Mouse (Mus musculus) kidney, embryonic 14.5 days (tissue): ENCODE results near the gene Dmc1. TPM values are rescaled to one million over a fixed set of nuclear protein-coding genes. Genes with fewer than 3 reads are reported as not detected.
A peak's percentile ranks its signal among the peaks of the same experiment; 100 is the strongest.

Experiments used
- ATAC-seq: fragments of 200-750 bp; cut with Nextera tagmentation; 2 replicates; pipeline ENCODE4 v1.8.0; 2017; ENCODE audit warnings: moderate number of reproducible peaks, mild to moderate bottlenecking, moderate TSS enrichment, moderate library complexity; ENCODE audit not compliant: low FRiP score, low TSS enrichment
- H3K27ac ChIP-seq: fragments of 300-500 bp; sonication (generic); 2 replicates; pipeline ENCODE4 v1.5.1; 2014; ENCODE audit warnings: low read depth, mild to moderate bottlenecking, low read length, moderate library complexity, mixed read lengths
- H3K27me3 ChIP-seq: fragments of 300-500 bp; sonication (generic); 2 replicates; pipeline ENCODE4 v1.6.1; 2014; ENCODE audit warnings: mild to moderate bottlenecking, low read length; ENCODE audit not compliant: control insufficient read depth, insufficient read depth
- H3K36me3 ChIP-seq: fragments of 300-500 bp; sonication (generic); 2 replicates; pipeline ENCODE4 v1.6.1; 2014; ENCODE audit warnings: low read length, mixed read lengths; ENCODE audit not compliant: control insufficient read depth, insufficient read depth
- H3K4me1 ChIP-seq: fragments of 300-500 bp; sonication (generic); 2 replicates; pipeline ENCODE4 v1.6.1; 2014; ENCODE audit warnings: low read length, mixed read lengths; ENCODE audit not compliant: control insufficient read depth, insufficient read depth
- H3K4me2 ChIP-seq: fragments of 300-500 bp; sonication (generic); replicated peaks from 2 replicates; pipeline ENCODE4 v1.6.1; 2014; ENCODE audit warnings: low read depth, mild to moderate bottlenecking, low read length
- H3K4me3 ChIP-seq: fragments of 300-500 bp; sonication (generic); 2 replicates; pipeline ENCODE4 v1.5.1; 2014; ENCODE audit warnings: mild to moderate bottlenecking, low read length
- H3K9ac ChIP-seq: fragments of 300-500 bp; sonication (generic); 2 replicates; pipeline ENCODE4 v1.6.1; 2014; ENCODE audit warnings: low read depth, mild to moderate bottlenecking, low read length, moderate library complexity
- H3K9me3 ChIP-seq: fragments of 300-500 bp; sonication (generic); 2 replicates; pipeline ENCODE4 v1.6.1; 2016; ENCODE audit warnings: low read length; ENCODE audit not compliant: control insufficient read depth
- whole genome bisulfite sequencing: fragments of 180-500 bp; shearing (Covaris S2); extraction: QIAGEN DNeasy Blood & Tissue Kit; methylation state at CpG from one replicate; pipeline ENCODE4 v1.1.7; 2014; 5-methylcytosine and 5-hydroxymethylcytosine counted together
- microRNA-seq: library from miRNA; unstranded; fragments of <30 nt; microRNA quantifications from one replicate; pipeline ENCODE4, GENCODE M21; 2016
- polyA plus RNA-seq: library from polyadenylated mRNA; unstranded; fragments of >200 nt; fragmentation: Nextera tagmentation; extraction: Ambion mirVana; gene quantifications from 2 replicates; pipeline ENCODE4 v1.2.1, GENCODE M21; 2014

Dmc1 gene
- polyA plus RNA-seq, 1 experiment from 2014 or later = 1.4 TPM

- Histone ChIP-seq H3K27me3 (peaks cover 45% of the 10 kb centered on the region), H3K36me3 (no peaks in the 10 kb centered on the region), H3K4me3 (peak overlapping the region; percentile 38), H3K4me2 (peak overlapping the region; percentile 59), H3K9ac (no peak overlapping the region), H3K9me3 (no peaks in the 10 kb centered on the region), H3K27ac (no peak overlapping the region), H3K4me1 (peaks cover 8% of the 10 kb centered on the region; the same call in 1 of the 2 replicates)
- WGBS = under 1% methylated on average over 61 of the region's 61 CpGs
- ATAC-seq = peak; percentile 72
Observed at GRCm38 (mm10) chr15:79511553-79512320, 93.2 kb downstream of the Dmc1 start.

Small RNAs within 50 kb of the gene (microRNA-seq; reads per million reads assigned to microRNA genes)
- gene Gm27903 = not detected

Other genes starting within 250 kb of the Dmc1 start
- 45.8 and 63.1 TPM in 2 replicates for gene Tmem184b, start 201.5 kb downstream of the Dmc1 start, polyA plus RNA-seq
- gene Csnk1e, start 149.5 kb downstream of the Dmc1 start, polyA plus RNA-seq = 88.8 and 107 TPM in 2 replicates
- 0.23 TPM in 1 of 2 replicates, not detected in the other for gene Kcnj4, start 99.9 kb downstream of the Dmc1 start, polyA plus RNA-seq
- 38.2 and 40.1 TPM in 2 replicates for gene Kdelr3, start 88.7 kb downstream of the Dmc1 start, polyA plus RNA-seq
- gene Ddx17, start 58.4 kb downstream of the Dmc1 start, polyA plus RNA-seq = 84.7 and 93.8 TPM in 2 replicates
- 1.6 and 2.7 TPM in 2 replicates for gene Fam227a, start 53.8 kb upstream of the Dmc1 start, polyA plus RNA-seq
- 52.4 and 56.0 TPM in 2 replicates for gene Cby1, start 54.1 kb upstream of the Dmc1 start, polyA plus RNA-seq
- gene Tomm22, start 65.8 kb upstream of the Dmc1 start, polyA plus RNA-seq = 274 and 346 TPM in 2 replicates
- 11.9 and 13.0 TPM in 2 replicates for gene Josd1, start 82.8 kb upstream of the Dmc1 start, polyA plus RNA-seq
- gene Gtpbp1, start 85.7 kb upstream of the Dmc1 start, polyA plus RNA-seq = 20.3 and 31.6 TPM in 2 replicates
- gene Sun2, start 137.4 kb upstream of the Dmc1 start, polyA plus RNA-seq = 5.1 and 6.9 TPM in 2 replicates
- gene Dnal4, start 172.7 kb upstream of the Dmc1 start, polyA plus RNA-seq = 60.1 and 61.6 TPM in 2 replicates
- 0.50 and 1.8 TPM in 2 replicates for gene Nptxr, start 199.7 kb upstream of the Dmc1 start, polyA plus RNA-seq
- 0.22 TPM in 1 of 2 replicates, not detected in the other for gene Npcd, start 229.1 kb upstream of the Dmc1 start, polyA plus RNA-seq
- 22.4 and 28.6 TPM in 2 replicates for gene Cbx6, start 229.6 kb upstream of the Dmc1 start, polyA plus RNA-seq